Mouse (Mus musculus) spleen, adult 10 weeks (tissue): ENCODE results near the gene Ccr1. TPM values are rescaled to one million over a fixed set of nuclear protein-coding genes. Genes with fewer than 3 reads are reported as not detected.

Experiments used
- polyA plus RNA-seq: library from polyadenylated mRNA; stranded (reverse); fragments of 350-450 nt; fragmentation: Illumina TruSeq; extraction: RNeasy Lipid Tissue Mini Kit (QIAGEN cat#74804); gene quantifications from one replicate; pipeline ENCODE4 v1.2.3, GENCODE M21; 2015; ENCODE audit warnings: low replicate concordance; ENCODE audit not compliant: insufficient read depth

Ccr1 gene
- polyA plus RNA-seq: 15.1 TPM

GRCm38 (mm10) chr9:123968290-123968912, at the start of gene Ccr1:
Gene Ccr1, minus strand, starts transcription at chr9:123968692.

GRCm38 (mm10) chr9:123978308-123978707, 9.8 kb upstream of the Ccr1 start, which contains the start of gene Ccr1l1:
Gene Ccr1l1, minus strand, starts transcription at chr9:123978408.

Other genes starting within 250 kb of the Ccr1 start
- 29.0 TPM for gene Cxcr6, start 162.2 kb downstream of the Ccr1 start, polyA plus RNA-seq
- 17.4 TPM for gene Fyco1, start 116.8 kb downstream of the Ccr1 start, polyA plus RNA-seq
- gene Xcr1, start 106.7 kb downstream of the Ccr1 start, polyA plus RNA-seq: 19.5 TPM
- gene Ccr1l1, start 9.7 kb upstream of the Ccr1 start, polyA plus RNA-seq: 1.7 TPM
- 41.1 TPM for gene Ccr3, start 53.3 kb upstream of the Ccr1 start, polyA plus RNA-seq
- gene Ccr2, start 133.3 kb upstream of the Ccr1 start, polyA plus RNA-seq: 51.6 TPM
- 20.6 TPM for gene Ccr5, start 152.9 kb upstream of the Ccr1 start, polyA plus RNA-seq